Mouse (Mus musculus) ES-E14 (cell line): ENCODE results near the gene B3gat3. TPM values are rescaled to one million over a fixed set of nuclear protein-coding genes. Genes with fewer than 3 reads are reported as not detected.
"Not testable (repeated sequence)": the region's sequence is repeated elsewhere in the genome, so short reads cannot be mapped to it uniquely, and the experiment has no call there.

ENCODE experiments used
- DNase-seq: peaks from one replicate; pipeline ENCODE4 v3.0.0-alpha.2; 2013; ENCODE audit warnings: low read depth, low spot score
- H3K27ac ChIP-seq: 2 replicates; pipeline ENCODE4 v1.5.1; 2012; ENCODE audit warnings: low read depth, mild to moderate bottlenecking, low read length, moderate library complexity, mixed read lengths; ENCODE audit not compliant: poor library complexity, insufficient read depth, severe bottlenecking
- H3K36me3 ChIP-seq: 2 replicates; pipeline ENCODE4 v1.6.1; 2012; ENCODE audit warnings: mild to moderate bottlenecking, low read length, moderate library complexity, mixed read lengths; ENCODE audit not compliant: control insufficient read depth, poor library complexity, insufficient read depth, severe bottlenecking
- H3K4me1 ChIP-seq, 2 experiments: fragments of 150-350 bp in 1 of 2; sonication (generic) in 1 of 2; 2 replicates each; pipeline ENCODE4 v1.6.1; 2012; ENCODE audit warnings: low read length in 2 of 2, mild to moderate bottlenecking in 1 of 2, mixed read lengths in 1 of 2; ENCODE audit not compliant: control insufficient read depth in 2 of 2, insufficient read depth in 2 of 2, poor library complexity in 1 of 2
- H3K4me3 ChIP-seq, 2 experiments: fragments of 150-350 bp in 1 of 2; sonication (generic) in 1 of 2; 2 replicates each; pipeline ENCODE4 v1.5.1; 2012; ENCODE audit warnings: low read length in 2 of 2, low read depth in 1 of 2, mild to moderate bottlenecking in 1 of 2, mixed read lengths in 1 of 2; ENCODE audit not compliant: insufficient read depth in 1 of 2, poor library complexity in 1 of 2, severe bottlenecking in 1 of 2
- H3K9ac ChIP-seq: 2 replicates; pipeline ENCODE4 v1.6.1; 2012; ENCODE audit warnings: low read depth, mild to moderate bottlenecking, low read length, mixed read lengths; ENCODE audit not compliant: poor library complexity, insufficient read depth, severe bottlenecking
- H3K9me3 ChIP-seq: fragments of 150-350 bp; sonication (generic); 2 replicates; pipeline ENCODE4 v1.6.1; 2012; ENCODE audit warnings: low read depth, mild to moderate bottlenecking, low read length; ENCODE audit not compliant: control insufficient read depth, insufficient read depth
- CHD2 ChIP-seq: IDR thresholded peaks from 2 replicates; pipeline ENCODE4 v1.6.1; 2014; ENCODE audit warnings: mild to moderate bottlenecking, low read depth, low read length, inconsistent platforms
- HCFC1 ChIP-seq: IDR thresholded peaks from 2 replicates; pipeline ENCODE4 v1.6.1; 2012; ENCODE audit warnings: low read length, inconsistent platforms, borderline replicate concordance; ENCODE audit not compliant: insufficient read depth
- MAFK ChIP-seq: IDR thresholded peaks from 2 replicates; pipeline ENCODE4 v1.6.1; 2014; ENCODE audit warnings: mild to moderate bottlenecking, low read depth, low read length, inconsistent platforms; ENCODE audit not compliant: insufficient read depth
- ZC3H11A ChIP-seq: IDR thresholded peaks from 2 replicates; pipeline ENCODE4 v1.6.1; 2012; ENCODE audit warnings: low read depth, mild to moderate bottlenecking, inconsistent platforms, low read length, borderline replicate concordance
- ZNF384 ChIP-seq: IDR thresholded peaks from 2 replicates; pipeline ENCODE4 v1.6.1; 2012; ENCODE audit warnings: low read depth, low read length, inconsistent platforms
- in situ Hi-C, 2 experiments: fragments of 600-800 bp; cut with MboI; formaldehyde crosslinking; loops; one replicate each; pipeline ENCODE4 v1.15.1; 2025; ENCODE audit warnings: low sequenced_read_pairs in 2 of 2, inconsistent platforms in 1 of 2; ENCODE audit not compliant: unreplicated experiment in 2 of 2
- total RNA-seq: library from RNA; depleted of rRNA; stranded (reverse); fragments of 300-350 nt; gene quantifications from 2 replicates; pipeline ENCODE4 v1.2.3, GENCODE M21; 2012

Gene B3gat3
- total RNA-seq, 1 experiment = 36.8 TPM

- Histone ChIP-seq H3K9me3 (no peaks in the 10 kb centered on the region), H3K36me3 (peaks cover 72% of the 10 kb centered on the region), H3K9ac (peak within 1 kb of the TSS; percentile 90), H3K4me1 (peaks cover 0 to 10% of the 10 kb centered on the region in 2 experiments; a peak in 1 of 4 replicates), H3K4me3 (peak within 1 kb of the TSS; percentile 82 to 85), H3K27ac (peak within 1 kb of the TSS; percentile 97)
- TF ChIP-seq ZC3H11A (no peak), ZNF384 (no peak)
- peak; percentile 98 for DNase-seq
- in situ Hi-C loops = no loop called here
These were observed 46.6 kb downstream of the B3gat3 start, which contains the start of gene Eef1g for GRCm38 (mm10) chr19:8966590-8967372. Gene Eef1g, plus strand, starts transcription at chr19:8967041.

GRCm38 (mm10) chr19:8967373-8967743 is 47.2 kb downstream of the B3gat3 start:
- Histone ChIP-seq H3K27ac (peak overlapping the region; percentile 88), H3K9me3 (no peaks in the 10 kb centered on the region), H3K4me1 (peaks cover 0 to 10% of the 10 kb centered on the region in 2 experiments; a peak in 1 of 4 replicates), H3K4me3 (peak overlapping the region; percentile 76 to 82), H3K36me3 (peaks cover 72% of the 10 kb centered on the region), H3K9ac (peak overlapping the region; percentile 90)
- DNase-seq = no peak
- in situ Hi-C loops = no loop called here
- TF ChIP-seq MAFK (no peak), CHD2 (no peak), ZNF384 (no peak), ZC3H11A (no peak)

- in situ Hi-C loops = no loop called here
- Histone ChIP-seq H3K4me1 (peaks cover 0 to 10% of the 10 kb centered on the region in 2 experiments; a peak in 1 of 4 replicates), H3K9ac (peak overlapping the region; percentile 90), H3K9me3 (no peaks in the 10 kb centered on the region), H3K27ac (peak overlapping the region; percentile 88; the same call in 1 of the 2 replicates), H3K4me3 (peak overlapping the region; percentile 76 to 82), H3K36me3 (peaks cover 72% of the 10 kb centered on the region)
- TF ChIP-seq ZC3H11A = no peak
- TF ChIP-seq HCFC1 = no peak
- no peak for TF ChIP-seq MAFK
- TF ChIP-seq ZNF384 = no peak
- TF ChIP-seq CHD2 = no peak
- no peak for DNase-seq
These were observed 47.7 kb downstream of the B3gat3 start for GRCm38 (mm10) chr19:8967893-8968292.

- in situ Hi-C loops = not testable (repeated sequence)
- peaks cover 87% of the 10 kb centered on the region for H3K36me3 ChIP-seq
These were observed 52.3 kb downstream of the B3gat3 start for GRCm38 (mm10) chr19:8972491-8972890.

GRCm38 (mm10) chr19:8974638-8975037 is 54.5 kb downstream of the B3gat3 start:
- H3K9ac ChIP-seq = no peak overlapping the region
- H3K4me1 ChIP-seq = peaks cover 0 to 6% of the 10 kb centered on the region in 2 experiments; a peak in 2 of 4 replicates
- DNase-seq = no peak
- TF ChIP-seq CHD2 (no peak), ZC3H11A (no peak), HCFC1 (no peak)
- H3K4me3 ChIP-seq = no peak overlapping the region
- peaks cover 83% of the 10 kb centered on the region for H3K36me3 ChIP-seq
- in situ Hi-C loops = loop anchor here in 1 of 2 experiments (25.0 kb wide), 1 partner anchor 113 kb away; the partner anchor contains the start of gene Scgb1a1
- no peak overlapping the region for H3K27ac ChIP-seq
- H3K9me3 ChIP-seq = no peaks in the 10 kb centered on the region

More at GRCm38 (mm10) chr19:8972491-8972890, 52.3 kb downstream of the B3gat3 start:
- not testable (repeated sequence) for H3K4me3 ChIP-seq, H3K9ac ChIP-seq, H3K9me3 ChIP-seq, H3K4me1 ChIP-seq, DNase-seq, H3K27ac ChIP-seq
